Comparison of ENCODE assay signal across 27 mouse cellular contexts in genomic region chr14:61125201-61125600, GRCm38 (mm10). TPM values are rescaled to one million over a fixed set of nuclear protein-coding genes. Genes with fewer than 3 reads are reported as not detected.
DNase-seq lines count a peak whose midpoint lies in the region; ATAC-seq and TF ChIP-seq lines count a peak whose summit lies in the region.
"Had no signal": no experiment of that assay in that cellular context is flagged by ENCODE, and none has a peak within 500 bp of the region (broad histone marks: within the 10 kb centered on the region; RNA-seq: fewer than 3 reads in every experiment).

No protein-coding gene starts in this region.

- no peaks in the 10 kb centered on the region for H3K9me3 ChIP-seq in heart, embryonic 13.5 days
- H3K9me3 ChIP-seq in heart, postnatal 0 days (replicated peaks; ENCODE audit: control insufficient read depth, low read length) = no peaks in the 10 kb centered on the region
- H3K9me3 ChIP-seq in liver, embryonic 16.5 days (replicated peaks; ENCODE audit: control insufficient read depth, low read length) = no peaks in the 10 kb centered on the region
- H3K9me3 ChIP-seq: embryonic facial prominence, embryonic 15.5 days; forebrain, embryonic 10.5 days; hindbrain, embryonic 12.5 days had no signal

- no peak for DNase-seq in gastrocnemius, adult 2 months
- no peak for DNase-seq in gastrocnemius, adult 18-20 months (ENCODE audit: low spot score)
- DNase-seq in heart, adult 18-20 months = no peak
- no peak for DNase-seq in heart, postnatal 0 days (ENCODE audit: low spot score)
- DNase-seq in heart, adult 8-10 months (ENCODE audit: low spot score) = no peak
- no peak for DNase-seq in urinary bladder, postnatal 25 days (ENCODE audit: low spot score)
- DNase-seq: adrenal gland, adult 8-10 months; adrenal gland, postnatal 36 days; B cell, adult 2 months; cerebellum, adult 11 months; cerebellum, adult 8-10 months; cerebellum, postnatal 14 days; embryo, embryonic 11 days; gastrocnemius, postnatal 10 days; heart, postnatal 10 days had no signal

- no peak overlapping the region for H3K4me3 ChIP-seq in gastrocnemius, adult 2 months
- H3K4me3 ChIP-seq in heart, embryonic 13.5 days = no peak overlapping the region
- no peak overlapping the region for H3K4me3 ChIP-seq in heart, postnatal 0 days (ENCODE audit: low read depth, low read length)
- H3K4me3 ChIP-seq in liver, embryonic 16.5 days (ENCODE audit: low read depth, low read length) = no peak overlapping the region
- H3K4me3 ChIP-seq: embryonic facial prominence, embryonic 15.5 days; erythroblast, embryonic 14.5 days; forebrain, embryonic 10.5 days; hindbrain, embryonic 12.5 days had no signal

- intact Hi-C loops in gastrocnemius, adult 2 months (cut with DNase I) = no loop called here

- no peaks in the 10 kb centered on the region for H3K27me3 ChIP-seq in heart, embryonic 13.5 days (replicated peaks)
- H3K27me3 ChIP-seq in heart, postnatal 0 days (ENCODE audit: control insufficient read depth, insufficient read depth, low read length) = no peaks in the 10 kb centered on the region
- H3K27me3 ChIP-seq in liver, embryonic 16.5 days (ENCODE audit: control insufficient read depth, insufficient read depth, low read depth, low read length) = no peaks in the 10 kb centered on the region
- H3K27me3 ChIP-seq: embryonic facial prominence, embryonic 15.5 days; hindbrain, embryonic 12.5 days had no signal

- no peak overlapping the region for H3K9ac ChIP-seq in heart, embryonic 13.5 days
- no peak overlapping the region for H3K9ac ChIP-seq in heart, postnatal 0 days (replicated peaks; ENCODE audit: low read depth, low read length)
- H3K9ac ChIP-seq in liver, embryonic 16.5 days (ENCODE audit: low read depth, low read length) = no peak overlapping the region
- H3K9ac ChIP-seq: embryonic facial prominence, embryonic 15.5 days; hindbrain, embryonic 12.5 days had no signal

- no peak for TF ChIP-seq CTCF in gastrocnemius, adult 2 months (IDR thresholded peaks at IDR 0.05)
- no peak for TF ChIP-seq CTCF in heart, postnatal 0 days (IDR thresholded peaks at IDR 0.05; ENCODE audit: low read depth)

- no peak for TF ChIP-seq EP300 in heart, postnatal 0 days (IDR thresholded peaks at IDR 0.05; ENCODE audit: low read depth)

- H3K4me2 ChIP-seq in heart, embryonic 13.5 days = no peak overlapping the region
- no peak overlapping the region for H3K4me2 ChIP-seq in heart, postnatal 0 days (ENCODE audit: low read depth, low read length)
- no peak overlapping the region for H3K4me2 ChIP-seq in liver, embryonic 16.5 days (ENCODE audit: low read depth, low read length)
- H3K4me2 ChIP-seq: embryonic facial prominence, embryonic 15.5 days; hindbrain, embryonic 12.5 days had no signal

- peaks cover 19% of the 10 kb centered on the region for H3K4me1 ChIP-seq in heart, embryonic 13.5 days
- 0 out of 2 replicates have a peak, but pooled peaks cover 11% of the 10 kb centered on the region for H3K4me1 ChIP-seq in heart, postnatal 0 days (ENCODE audit: control insufficient read depth, insufficient read depth)
- no peaks in the 10 kb centered on the region for H3K4me1 ChIP-seq in liver, embryonic 16.5 days (ENCODE audit: control insufficient read depth, low read depth, low read length)
- H3K4me1 ChIP-seq: embryonic facial prominence, embryonic 15.5 days; forebrain, embryonic 10.5 days; hindbrain, embryonic 12.5 days had no signal

- no peak for ATAC-seq in heart, embryonic 13.5 days (ENCODE audit: extremely low read depth, insufficient number of reproducible peaks, low FRiP score, low TSS enrichment)
- peak; percentile 39; the same call in 1 of the 2 replicates for ATAC-seq in heart, postnatal 0 days (ENCODE audit: insufficient read depth, low read depth)
- ATAC-seq in liver, embryonic 16.5 days (ENCODE audit: low read depth) = peak; percentile 70; the same call in 1 of the 2 replicates
- ATAC-seq: CD4-positive, CD25-positive, alpha-beta regulatory T cell, adult 4 months; forebrain, embryonic 14.5 days; hindbrain, embryonic 16.5 days; inflammation-experienced regulatory T-cells, adult 6 months; intestine, postnatal 0 days had no signal

- 56% methylated on average over 6 of the region's 6 CpGs for WGBS in heart, embryonic 13.5 days
- 33% methylated on average over 6 of the region's 6 CpGs for WGBS in heart, postnatal 0 days
- WGBS in liver, embryonic 16.5 days (ENCODE audit: insufficient replicate concordance) = 59% methylated on average over 6 of the region's 6 CpGs

- no peaks in the 10 kb centered on the region for H3K36me3 ChIP-seq in heart, embryonic 13.5 days
- H3K36me3 ChIP-seq in heart, postnatal 0 days (replicated peaks; ENCODE audit: control insufficient read depth, insufficient read depth, low read length) = no peaks in the 10 kb centered on the region
- H3K36me3 ChIP-seq in liver, embryonic 16.5 days (ENCODE audit: control insufficient read depth, insufficient read depth) = no peaks in the 10 kb centered on the region
- H3K36me3 ChIP-seq: embryonic facial prominence, embryonic 15.5 days; forebrain, embryonic 10.5 days; G1E; hindbrain, embryonic 12.5 days had no signal

- peak overlapping the region; percentile 38; the same call in 1 of the 2 replicates for H3K27ac ChIP-seq in gastrocnemius, adult 2 months
- H3K27ac ChIP-seq in heart, embryonic 13.5 days (replicated peaks) = peak overlapping the region; percentile 65
- peak overlapping the region; percentile 11; the same call in 1 of the 2 replicates for H3K27ac ChIP-seq in heart, postnatal 0 days (ENCODE audit: low read depth)
- peak overlapping the region; percentile 39; the same call in 1 of the 2 replicates for H3K27ac ChIP-seq in liver, embryonic 16.5 days (ENCODE audit: low read length)
- H3K27ac ChIP-seq: embryonic facial prominence, embryonic 15.5 days; forebrain, embryonic 10.5 days; hindbrain, embryonic 12.5 days had no signal

RNA-seq across cellular contexts. Expression of gene Sacs, which starts 13.1 kb away (rescaled TPM):
- total RNA-seq in gastrocnemius, adult 2 months (2021) = 10 to 100 TPM in 1 of 2 experiments, 1 to 10 TPM in 1; 8.3 to 17.9 TPM
- total RNA-seq in gastrocnemius, adult 18-20 months (2021) = 10 to 100 TPM; 12.7 to 15.3 TPM
- 3.0 and 3.1 TPM in 2 replicates for polyA plus RNA-seq in heart, embryonic 13.5 days (2015; fragmentation: Nextera tagmentation; extraction: Ambion mirVana)
- 10 to 100 TPM; 20.9 to 21.0 TPM for total RNA-seq in heart, adult 18-20 months (2021)
- 27.1 and 29.5 TPM in 2 replicates for total RNA-seq in heart, postnatal 0 days (2014; rRNA removed; ENCODE audit: low replicate concordance)
- 2.4 and 2.8 TPM in 2 replicates for polyA plus RNA-seq in heart, postnatal 0 days (2015; fragmentation: Nextera tagmentation; extraction: Ambion mirVana)
- 10 to 100 TPM; 21.1 to 33.7 (median 25.7) TPM for total RNA-seq in heart, adult 8-10 months (2022)
- 0.96 and 1.3 TPM in 2 replicates for polyA plus RNA-seq in liver, embryonic 16.5 days (2015; fragmentation: Nextera tagmentation; extraction: Ambion mirVana)

Comparison
In these comparisons a context has a peak if more than half of its experiments do, and no peak if none do; other contexts are left out.
1. H3K27ac ChIP-seq: peak in every context shown above with its lines; median percentile 65 in heart, embryonic 13.5 days; 39 in liver, embryonic 16.5 days; 38 in gastrocnemius, adult 2 months; 11 in heart, postnatal 0 days.